In genomic region chr8:84840248-84840999, GRCm38 (mm10) we compare ENCODE assay signal across 1 mouse cellular context.
TF ChIP-seq lines count a peak whose summit lies in the region.

Gene Rad23a (minus strand): TSS chr8:84840665.

TF ChIP-seq in CH12.LX, 34 proteins besides CTCF, POLR2A, EP300 and RAD21 (continued from another document):
- peak; percentile 92 for TF ChIP-seq MAZ (IDR thresholded peaks at IDR 0.05; ENCODE audit: low read depth, low read length)
- TF ChIP-seq CHD2 (IDR thresholded peaks at IDR 0.05; ENCODE audit: low read length), result peak; percentile 95
- peak; percentile 68; the same call in 1 of the 2 replicates for TF ChIP-seq E2F4 (IDR thresholded peaks at IDR 0.05; ENCODE audit: insufficient replicate concordance, low read depth, low read length)
- peak; percentile 87 for TF ChIP-seq NELFE (IDR thresholded peaks at IDR 0.05; ENCODE audit: low read depth, low read length)
- peak; percentile 50; the same call in 1 of the 2 replicates for TF ChIP-seq MAFK (IDR thresholded peaks at IDR 0.05; ENCODE audit: insufficient replicate concordance, low read length)
- TF ChIP-seq NRF1 (IDR thresholded peaks at IDR 0.05; ENCODE audit: low read depth, low read length), result peak; percentile 99
- peak; percentile 79 for TF ChIP-seq BHLHE40 (IDR thresholded peaks at IDR 0.05; ENCODE audit: low read depth, low read length)
- TF ChIP-seq ZKSCAN1 (IDR thresholded peaks at IDR 0.05; ENCODE audit: borderline replicate concordance, low read depth, low read length), result no peak
- TF ChIP-seq USF1 (IDR thresholded peaks at IDR 0.05; ENCODE audit: low read depth, low read length), result no peak; the same call in 1 of the 2 replicates
- TF ChIP-seq IRF4 (IDR thresholded peaks at IDR 0.05; ENCODE audit: low read depth, low read length), result peak; percentile 36; the same call in 1 of the 2 replicates
- peak; percentile 86 for TF ChIP-seq ELF1 (IDR thresholded peaks at IDR 0.05; ENCODE audit: low read depth, low read length)
